Mouse (Mus musculus): ENCODE data around the gene Fcgbp. TPM values are rescaled to one million over a fixed set of nuclear protein-coding genes. Genes with fewer than 3 reads are reported as not detected.

Gene Fcgbp
- total RNA-seq, 1 experiment = 0.85 TPM

- Histone ChIP-seq H3K27ac (ENCODE audit: insufficient read depth, low read depth, low read length, poor library complexity, severe bottlenecking) (no peak overlapping the region), H3K4me3 (ENCODE audit: insufficient read depth in 1 of 2, low read depth in 1 of 2, low read length in 2 of 2, poor library complexity in 1 of 2, severe bottlenecking in 1 of 2) (no peak overlapping the region), H3K4me1 (ENCODE audit: control insufficient read depth in 2 of 2, insufficient read depth in 2 of 2, low read length in 2 of 2, poor library complexity in 1 of 2) (0 out of 4 replicates have a peak, but pooled peaks cover 0 to under 1% of the 10 kb centered on the region in 2 experiments), H3K36me3 (ENCODE audit: control insufficient read depth, insufficient read depth, low read length, poor library complexity, severe bottlenecking) (no peaks in the 10 kb centered on the region), H3K9me3 (ENCODE audit: control insufficient read depth, insufficient read depth, low read depth, low read length) (no peaks in the 10 kb centered on the region), H3K9ac (ENCODE audit: insufficient read depth, low read depth, low read length, poor library complexity, severe bottlenecking) (no peak overlapping the region)
- TF ChIP-seq HCFC1 (IDR thresholded peaks at IDR 0.05; ENCODE audit: borderline replicate concordance, insufficient read depth, low read length) (no peak), CHD2 (IDR thresholded peaks at IDR 0.05; ENCODE audit: low read depth, low read length) (no peak), ZNF384 (IDR thresholded peaks at IDR 0.05; ENCODE audit: low read depth, low read length) (no peak), ZC3H11A (IDR thresholded peaks at IDR 0.05; ENCODE audit: borderline replicate concordance, low read depth, low read length) (no peak), MAFK (IDR thresholded peaks at IDR 0.05; ENCODE audit: insufficient read depth, low read depth, low read length) (no peak)
- DNase-seq (ENCODE audit: low read depth, low spot score) = no peak
- in situ Hi-C loops (cut with MboI; ENCODE audit: low sequenced_read_pairs in 2 of 2, unreplicated experiment in 2 of 2) = no loop called here
Measured at GRCm38 (mm10) chr7:28165406-28165805, 94.4 kb downstream of the Fcgbp start.

GRCm38 (mm10) chr7:28168320-28169115, 97.5 kb downstream of the Fcgbp start:
- Histone ChIP-seq H3K9me3 (ENCODE audit: control insufficient read depth, insufficient read depth, low read depth, low read length) (no peaks in the 10 kb centered on the region), H3K27ac (ENCODE audit: insufficient read depth, low read depth, low read length, poor library complexity, severe bottlenecking) (no peak overlapping the region), H3K9ac (ENCODE audit: insufficient read depth, low read depth, low read length, poor library complexity, severe bottlenecking) (peak overlapping the region; percentile 64; the same call in 1 of the 2 replicates), H3K4me1 (ENCODE audit: control insufficient read depth in 2 of 2, insufficient read depth in 2 of 2, low read length in 2 of 2, poor library complexity in 1 of 2) (peaks cover 4 to 13% of the 10 kb centered on the region in 2 experiments), H3K4me3 (ENCODE audit: insufficient read depth in 1 of 2, low read depth in 1 of 2, low read length in 2 of 2, poor library complexity in 1 of 2, severe bottlenecking in 1 of 2) (peak overlapping the region; percentile 87 to 94), H3K36me3 (ENCODE audit: control insufficient read depth, insufficient read depth, low read length, poor library complexity, severe bottlenecking) (0 out of 2 replicates have a peak, but pooled peaks cover 1% of the 10 kb centered on the region)
- no peak for TF ChIP-seq MAFK (IDR thresholded peaks at IDR 0.05; ENCODE audit: insufficient read depth, low read depth, low read length)
- no peak for TF ChIP-seq ZC3H11A (IDR thresholded peaks at IDR 0.05; ENCODE audit: borderline replicate concordance, low read depth, low read length)
- in situ Hi-C loops (cut with MboI; ENCODE audit: low sequenced_read_pairs in 2 of 2, unreplicated experiment in 2 of 2) = no loop called here
- DNase-seq (ENCODE audit: low read depth, low spot score) = peak; percentile 69

- Histone ChIP-seq H3K36me3 (ENCODE audit: control insufficient read depth, insufficient read depth, low read length, poor library complexity, severe bottlenecking) (peaks cover 6% of the 10 kb centered on the region), H3K27ac (ENCODE audit: insufficient read depth, low read depth, low read length, poor library complexity, severe bottlenecking) (peak within 1 kb of the TSS; percentile 61), H3K4me1 (ENCODE audit: control insufficient read depth in 2 of 2, insufficient read depth in 2 of 2, low read length in 2 of 2, poor library complexity in 1 of 2) (peaks cover 4 to 15% of the 10 kb centered on the region in 2 experiments), H3K9ac (ENCODE audit: insufficient read depth, low read depth, low read length, poor library complexity, severe bottlenecking) (peak within 1 kb of the TSS; percentile 97), H3K4me3 (ENCODE audit: insufficient read depth in 1 of 2, low read depth in 1 of 2, low read length in 2 of 2, poor library complexity in 1 of 2, severe bottlenecking in 1 of 2) (peak within 1 kb of the TSS; percentile 87 to 94), H3K9me3 (ENCODE audit: control insufficient read depth, insufficient read depth, low read depth, low read length) (no peaks in the 10 kb centered on the region)
- in situ Hi-C loops (cut with MboI; ENCODE audit: low sequenced_read_pairs in 2 of 2, unreplicated experiment in 2 of 2) = no loop called here
- TF ChIP-seq HCFC1 (IDR thresholded peaks at IDR 0.05; ENCODE audit: borderline replicate concordance, insufficient read depth, low read length) = no peak
- TF ChIP-seq ZC3H11A (IDR thresholded peaks at IDR 0.05; ENCODE audit: borderline replicate concordance, low read depth, low read length) = no peak
- TF ChIP-seq CHD2 (IDR thresholded peaks at IDR 0.05; ENCODE audit: low read depth, low read length) = no peak
- no peak; the same call in 1 of the 2 replicates for TF ChIP-seq MAFK (IDR thresholded peaks at IDR 0.05; ENCODE audit: insufficient read depth, low read depth, low read length)
- no peak for TF ChIP-seq ZNF384 (IDR thresholded peaks at IDR 0.05; ENCODE audit: low read depth, low read length)
- DNase-seq (ENCODE audit: low read depth, low spot score) = peak; percentile 86
Measured at GRCm38 (mm10) chr7:28169489-28170422, 98.7 kb downstream of the Fcgbp start, which contains the start of gene Fbl. Gene Fbl, plus strand, starts transcription at chr7:28169710.

Other genes starting within 250 kb of the Fcgbp start
- 14.5 and 16.3 TPM in 2 replicates for gene Zfp59, start 232.6 kb upstream of the Fcgbp start, total RNA-seq (2012; rRNA removed)
- 3.8 and 3.9 TPM in 2 replicates for gene Zfp607a, start 213.7 kb upstream of the Fcgbp start, total RNA-seq (2012; rRNA removed)
- 3.5 and 3.8 TPM in 2 replicates for gene Zfp974, start 141.8 kb upstream of the Fcgbp start, total RNA-seq (2012; rRNA removed)
- 12.4 and 15.2 TPM in 2 replicates for gene Zfp780b, start 92.1 kb upstream of the Fcgbp start, total RNA-seq (2012; rRNA removed)
- 21.6 and 24.0 TPM in 2 replicates for gene Zfp850, start 57.1 kb upstream of the Fcgbp start, total RNA-seq (2012; rRNA removed)
- 211 and 287 TPM in 2 replicates for gene Psmc4, start 21.1 kb upstream of the Fcgbp start, total RNA-seq (2012; rRNA removed)
- 0.85 and 1.4 TPM in 2 replicates for gene 9530053A07Rik, start 58.2 kb downstream of the Fcgbp start, total RNA-seq (2012; rRNA removed)
- gene Fbl, start 98.5 kb downstream of the Fcgbp start, total RNA-seq (2012; rRNA removed) = 150 and 189 TPM in 2 replicates
- 3.9 and 6.3 TPM in 2 replicates for gene Dyrk1b, start 108.2 kb downstream of the Fcgbp start, total RNA-seq (2012; rRNA removed)
- 15.3 and 18.5 TPM in 2 replicates for gene Eid2, start 196.6 kb downstream of the Fcgbp start, total RNA-seq (2012; rRNA removed)
- gene Eid2b, start 206.5 kb downstream of the Fcgbp start, total RNA-seq (2012; rRNA removed) = 4.3 and 4.6 TPM in 2 replicates
- 0.16 and 0.58 TPM in 2 replicates for gene Selenov, start 219.9 kb downstream of the Fcgbp start, total RNA-seq (2012; rRNA removed)
- 4.1 and 17.4 TPM in 2 replicates for gene Dll3, start 231.0 kb downstream of the Fcgbp start, total RNA-seq (2012; rRNA removed)
- gene Timm50, start 240.8 kb downstream of the Fcgbp start, total RNA-seq (2012; rRNA removed) = 124 and 159 TPM in 2 replicates

Data from ES-E14 (cell line).